Mouse (Mus musculus): ENCODE measurements around the gene Gabrb1. TPM values are rescaled to one million over a fixed set of nuclear protein-coding genes. Genes with fewer than 3 reads are reported as not detected.
A peak's percentile ranks its signal among the peaks of the same experiment; 100 is the strongest.
"Not testable (repeated sequence)": the region's sequence is repeated elsewhere in the genome, so short reads cannot be mapped to it uniquely, and the experiment has no call there.

Gene Gabrb1
- polyA plus RNA-seq, 1 experiment from 2014 or later: 32.2 TPM

DNA sequence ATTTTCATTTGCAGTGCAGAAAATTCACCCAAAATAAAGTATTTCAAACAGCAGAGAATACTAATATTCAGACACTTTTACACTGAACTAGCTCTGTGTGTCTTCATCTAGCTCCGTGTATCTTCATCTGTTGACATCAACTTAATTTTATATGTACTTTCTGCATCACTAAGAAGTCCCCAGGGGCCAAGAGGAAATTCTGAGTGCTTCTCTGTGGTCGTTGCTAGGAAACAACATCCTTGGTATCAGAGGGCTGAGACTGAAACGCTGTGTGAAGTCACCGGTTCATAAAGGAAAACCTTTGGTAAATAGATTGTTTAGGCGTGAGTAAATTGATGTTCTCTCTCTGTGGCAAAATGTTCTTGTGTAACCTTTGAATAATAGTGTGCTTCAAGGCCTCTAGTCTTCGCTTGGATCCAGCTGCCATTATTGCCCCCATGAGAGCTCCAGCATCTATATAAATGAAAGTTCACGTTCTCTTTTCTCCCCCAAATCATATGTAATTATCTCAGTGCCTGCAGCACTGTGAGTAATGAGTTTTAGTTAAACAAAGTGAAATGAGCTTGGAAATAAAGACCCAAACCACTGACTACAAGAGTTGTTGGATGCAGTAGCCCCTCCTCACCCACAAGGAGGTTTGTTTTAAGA lies 446.5 kb downstream of the Gabrb1 start:
- H3K27ac ChIP-seq (ENCODE audit: low read depth, low read length): no peak overlapping the region
- peak; percentile 84 for ATAC-seq (ENCODE audit: low read depth)
- H3K4me2 ChIP-seq (ENCODE audit: low read depth, low read length): no peak overlapping the region
- no peak overlapping the region for H3K9ac ChIP-seq (replicated peaks; ENCODE audit: low read depth, low read length)
- no peaks in the 10 kb centered on the region for H3K36me3 ChIP-seq (ENCODE audit: control insufficient read depth, insufficient read depth, low read length)
- no peaks in the 10 kb centered on the region for H3K9me3 ChIP-seq (ENCODE audit: control insufficient read depth, low read length)
- no peak overlapping the region for H3K4me3 ChIP-seq (ENCODE audit: low read depth, low read length)
- peaks cover 5% of the 10 kb centered on the region; the same call in 1 of the 2 replicates for H3K4me1 ChIP-seq (ENCODE audit: control insufficient read depth, insufficient read depth, low read length)
- no peaks in the 10 kb centered on the region for H3K27me3 ChIP-seq (ENCODE audit: control insufficient read depth, insufficient read depth, low read length)
- 16% methylated on average over 7 of the region's 7 CpGs for WGBS

DNA sequence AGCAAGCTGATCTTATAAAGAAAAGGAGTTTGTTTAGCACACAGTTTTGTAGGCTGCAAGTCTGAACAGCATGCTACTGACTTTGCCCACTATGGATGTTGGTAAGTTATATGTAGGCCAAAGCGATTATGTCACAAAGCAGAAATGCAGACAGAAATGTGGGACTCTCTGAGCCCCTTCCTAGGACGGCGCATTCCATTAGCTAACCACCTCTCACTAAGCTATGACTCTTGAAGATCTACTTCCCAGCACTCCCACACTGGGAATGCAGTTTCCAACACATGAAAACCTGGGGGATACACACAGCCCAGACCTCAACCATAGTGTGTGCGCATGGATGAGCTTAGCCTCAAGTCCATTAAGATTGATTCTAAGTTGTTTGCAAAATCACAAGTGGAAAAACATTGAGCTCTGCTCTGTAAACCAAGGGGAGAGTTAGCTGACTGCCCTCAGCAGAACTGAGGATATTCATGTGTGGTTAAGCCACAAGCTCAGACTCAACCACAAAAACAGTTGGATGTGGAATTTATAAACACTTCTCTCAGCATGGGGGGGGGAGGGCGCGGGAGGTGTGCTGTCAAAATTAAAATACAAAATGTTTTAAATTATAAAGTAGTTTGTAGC lies 464.6 kb downstream of the Gabrb1 start:
- Histone ChIP-seq H3K9ac (replicated peaks; ENCODE audit: low read depth, low read length) (no peak overlapping the region), H3K27me3 (ENCODE audit: control insufficient read depth, insufficient read depth, low read length) (no peaks in the 10 kb centered on the region), H3K4me3 (ENCODE audit: low read depth, low read length) (no peak overlapping the region), H3K9me3 (ENCODE audit: control insufficient read depth, low read length) (no peaks in the 10 kb centered on the region), H3K4me2 (ENCODE audit: low read depth, low read length) (no peak overlapping the region), H3K36me3 (ENCODE audit: control insufficient read depth, insufficient read depth, low read length) (no peaks in the 10 kb centered on the region), H3K27ac (ENCODE audit: low read depth, low read length) (no peak overlapping the region), H3K4me1 (ENCODE audit: control insufficient read depth, insufficient read depth, low read length) (peaks cover 2% of the 10 kb centered on the region; the same call in 1 of the 2 replicates)
- WGBS: 88% methylated on average over 6 of the region's 6 CpGs
- ATAC-seq (ENCODE audit: low read depth): no peak

- Histone ChIP-seq H3K9ac (replicated peaks; ENCODE audit: low read depth, low read length) (no peak overlapping the region), H3K4me2 (ENCODE audit: low read depth, low read length) (no peak overlapping the region), H3K4me1 (ENCODE audit: control insufficient read depth, insufficient read depth, low read length) (peaks cover 2% of the 10 kb centered on the region; the same call in 1 of the 2 replicates), H3K27ac (ENCODE audit: low read depth, low read length) (no peak overlapping the region), H3K4me3 (ENCODE audit: low read depth, low read length) (no peak overlapping the region), H3K36me3 (ENCODE audit: control insufficient read depth, insufficient read depth, low read length) (no peaks in the 10 kb centered on the region), H3K27me3 (ENCODE audit: control insufficient read depth, insufficient read depth, low read length) (no peaks in the 10 kb centered on the region), H3K9me3 (ENCODE audit: control insufficient read depth, low read length) (no peaks in the 10 kb centered on the region)
- no peak for ATAC-seq (ENCODE audit: low read depth)
- WGBS: 93% methylated on average over 4 of the region's 4 CpGs
Measured at GRCm38 (mm10) chr5:72126681-72127080, 468.8 kb downstream of the Gabrb1 start.

- Histone ChIP-seq H3K9me3 (ENCODE audit: control insufficient read depth, low read length) (no peaks in the 10 kb centered on the region), H3K4me2 (ENCODE audit: low read depth, low read length) (no peak overlapping the region), H3K27ac (ENCODE audit: low read depth, low read length) (no peak overlapping the region), H3K27me3 (ENCODE audit: control insufficient read depth, insufficient read depth, low read length) (no peaks in the 10 kb centered on the region), H3K4me1 (ENCODE audit: control insufficient read depth, insufficient read depth, low read length) (no peaks in the 10 kb centered on the region), H3K36me3 (ENCODE audit: control insufficient read depth, insufficient read depth, low read length) (no peaks in the 10 kb centered on the region), H3K9ac (replicated peaks; ENCODE audit: low read depth, low read length) (no peak overlapping the region), H3K4me3 (ENCODE audit: low read depth, low read length) (no peak overlapping the region)
- no peak for ATAC-seq (ENCODE audit: low read depth)
- WGBS: 54% methylated on average over 2 of the region's 2 CpGs
Measured at GRCm38 (mm10) chr5:72133906-72134305, 476.0 kb downstream of the Gabrb1 start.

GRCm38 (mm10) chr5:72138256-72138655 lies 480.3 kb downstream of the Gabrb1 start:
- ATAC-seq (ENCODE audit: low read depth): no peak
- H3K4me2 ChIP-seq (ENCODE audit: low read depth, low read length): no peak overlapping the region
- H3K9me3 ChIP-seq (ENCODE audit: control insufficient read depth, low read length): no peaks in the 10 kb centered on the region
- H3K9ac ChIP-seq (replicated peaks; ENCODE audit: low read depth, low read length): no peak overlapping the region
- no peak overlapping the region for H3K4me3 ChIP-seq (ENCODE audit: low read depth, low read length)
- H3K36me3 ChIP-seq (ENCODE audit: control insufficient read depth, insufficient read depth, low read length): no peaks in the 10 kb centered on the region
- H3K27ac ChIP-seq (ENCODE audit: low read depth, low read length): no peak overlapping the region
- 89% methylated on average over 7 of the region's 7 CpGs for WGBS
- no peaks in the 10 kb centered on the region for H3K27me3 ChIP-seq (ENCODE audit: control insufficient read depth, insufficient read depth, low read length)
- no peaks in the 10 kb centered on the region for H3K4me1 ChIP-seq (ENCODE audit: control insufficient read depth, insufficient read depth, low read length)

DNA sequence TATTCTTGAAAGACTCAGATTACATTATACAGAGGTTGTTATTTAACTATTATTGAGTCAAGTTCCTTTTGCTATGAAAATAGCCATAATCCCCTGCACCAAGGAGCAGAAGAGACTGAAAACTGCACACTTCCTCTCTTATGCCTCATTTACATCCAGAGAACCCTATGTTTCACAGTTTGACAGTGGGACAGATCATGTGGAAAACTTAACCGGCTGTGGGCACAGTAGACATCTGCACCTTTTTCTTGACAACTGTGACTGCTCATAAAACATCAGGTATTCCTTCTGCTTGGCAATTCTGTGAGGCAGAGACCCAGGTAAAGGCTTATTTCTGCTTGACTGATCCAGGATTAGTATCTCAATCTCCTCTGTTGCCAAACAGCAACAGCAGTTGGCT lies 481.7 kb downstream of the Gabrb1 start:
- H3K27ac ChIP-seq (ENCODE audit: low read depth, low read length): no peak overlapping the region
- no peak for ATAC-seq (ENCODE audit: low read depth)
- no peaks in the 10 kb centered on the region for H3K27me3 ChIP-seq (ENCODE audit: control insufficient read depth, insufficient read depth, low read length)
- H3K4me3 ChIP-seq (ENCODE audit: low read depth, low read length): no peak overlapping the region
- H3K9me3 ChIP-seq (ENCODE audit: control insufficient read depth, low read length): no peaks in the 10 kb centered on the region
- 65% methylated on average over 1 of the region's 1 CpGs for whole genome bisulfite sequencing
- H3K4me2 ChIP-seq (ENCODE audit: low read depth, low read length): no peak overlapping the region
- no peak overlapping the region for H3K9ac ChIP-seq (replicated peaks; ENCODE audit: low read depth, low read length)
- H3K36me3 ChIP-seq (ENCODE audit: control insufficient read depth, insufficient read depth, low read length): no peaks in the 10 kb centered on the region
- no peaks in the 10 kb centered on the region for H3K4me1 ChIP-seq (ENCODE audit: control insufficient read depth, insufficient read depth, low read length)

- no peak overlapping the region for H3K27ac ChIP-seq (ENCODE audit: low read depth, low read length)
- H3K9ac ChIP-seq (replicated peaks; ENCODE audit: low read depth, low read length): no peak overlapping the region
- H3K27me3 ChIP-seq (ENCODE audit: control insufficient read depth, insufficient read depth, low read length): no peaks in the 10 kb centered on the region
- no peak for ATAC-seq (ENCODE audit: low read depth)
- no peaks in the 10 kb centered on the region for H3K36me3 ChIP-seq (ENCODE audit: control insufficient read depth, insufficient read depth, low read length)
- H3K9me3 ChIP-seq (ENCODE audit: control insufficient read depth, low read length): no peaks in the 10 kb centered on the region
- no peak overlapping the region for H3K4me2 ChIP-seq (ENCODE audit: low read depth, low read length)
- WGBS: 59% methylated on average over 5 of the region's 5 CpGs
- no peak overlapping the region for H3K4me3 ChIP-seq (ENCODE audit: low read depth, low read length)
- H3K4me1 ChIP-seq (ENCODE audit: control insufficient read depth, insufficient read depth, low read length): no peaks in the 10 kb centered on the region
Measured at GRCm38 (mm10) chr5:72148679-72149078, 490.8 kb downstream of the Gabrb1 start.

DNA sequence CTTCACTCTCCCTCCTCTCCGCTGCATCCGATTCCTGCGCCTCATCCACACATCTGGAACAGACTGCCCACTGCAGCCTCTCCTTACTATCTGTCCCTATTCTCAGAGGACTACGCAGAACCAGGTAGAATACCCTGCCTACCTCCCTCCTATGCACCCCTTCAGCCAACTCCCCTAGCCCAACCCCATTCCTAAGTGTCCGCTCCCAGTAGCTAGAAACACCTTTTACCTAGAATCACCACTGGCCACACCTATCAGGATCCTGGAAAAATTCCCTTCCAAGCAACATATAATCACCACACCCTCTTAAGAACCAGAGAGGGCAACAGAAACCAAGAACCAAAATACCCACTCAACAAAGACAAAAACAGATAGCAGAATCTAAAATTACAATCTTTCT lies 493.0 kb downstream of the Gabrb1 start:
- H3K4me1 ChIP-seq (ENCODE audit: control insufficient read depth, insufficient read depth, low read length): no peaks in the 10 kb centered on the region
- H3K36me3 ChIP-seq (ENCODE audit: control insufficient read depth, insufficient read depth, low read length): no peaks in the 10 kb centered on the region
- no peaks in the 10 kb centered on the region for H3K27me3 ChIP-seq (ENCODE audit: control insufficient read depth, insufficient read depth, low read length)
- H3K27ac ChIP-seq (ENCODE audit: low read depth, low read length): no peak overlapping the region
- no peak overlapping the region for H3K4me3 ChIP-seq (ENCODE audit: low read depth, low read length)
- no peak overlapping the region for H3K4me2 ChIP-seq (ENCODE audit: low read depth, low read length)
- no peak for ATAC-seq (ENCODE audit: low read depth)
- 96% methylated on average over 5 of the region's 5 CpGs for WGBS
- no peak overlapping the region for H3K9ac ChIP-seq (replicated peaks; ENCODE audit: low read depth, low read length)
- H3K9me3 ChIP-seq (ENCODE audit: control insufficient read depth, low read length): no peaks in the 10 kb centered on the region

- H3K9ac ChIP-seq (replicated peaks; ENCODE audit: low read depth, low read length); H3K4me3 ChIP-seq (ENCODE audit: low read depth, low read length); H3K4me1 ChIP-seq (ENCODE audit: control insufficient read depth, insufficient read depth, low read length); H3K27me3 ChIP-seq (ENCODE audit: control insufficient read depth, insufficient read depth, low read length); ATAC-seq (ENCODE audit: low read depth); H3K9me3 ChIP-seq (ENCODE audit: control insufficient read depth, low read length); H3K27ac ChIP-seq (ENCODE audit: low read depth, low read length); H3K4me2 ChIP-seq (ENCODE audit: low read depth, low read length): not testable (repeated sequence)
- H3K36me3 ChIP-seq (ENCODE audit: control insufficient read depth, insufficient read depth, low read length): peaks cover 11% of the 10 kb centered on the region
- WGBS: 72% methylated on average over 3 of the region's 3 CpGs
Measured at GRCm38 (mm10) chr5:72155686-72156085, 497.8 kb downstream of the Gabrb1 start.

All from neural tube, embryonic 14.5 days (tissue).